Mouse (Mus musculus): ENCODE measurements around the gene Hist1h4h.

Hist1h4h gene

DNA sequence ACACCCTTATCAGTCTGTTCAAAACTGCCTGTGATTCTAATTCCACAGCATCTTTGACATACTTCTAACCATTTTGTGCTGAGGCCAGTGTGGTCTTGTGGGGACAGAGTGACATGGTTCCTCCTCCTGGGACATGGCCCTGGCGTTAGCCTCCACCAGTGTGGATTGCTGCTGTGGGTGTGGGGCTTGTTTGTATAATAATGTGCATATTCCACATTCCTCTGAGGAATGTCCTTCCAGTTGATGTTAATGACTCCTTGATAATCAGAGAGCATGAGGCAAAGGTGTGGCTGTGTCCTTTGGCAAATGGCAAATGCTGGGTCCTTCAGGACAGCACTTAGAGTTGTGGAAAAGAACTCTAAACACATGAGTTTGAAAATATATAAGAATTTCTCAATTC lies 17.3 kb upstream of the Hist1h4h start:
- DNase-seq (ENCODE audit: low spot score): no peak

DNA sequence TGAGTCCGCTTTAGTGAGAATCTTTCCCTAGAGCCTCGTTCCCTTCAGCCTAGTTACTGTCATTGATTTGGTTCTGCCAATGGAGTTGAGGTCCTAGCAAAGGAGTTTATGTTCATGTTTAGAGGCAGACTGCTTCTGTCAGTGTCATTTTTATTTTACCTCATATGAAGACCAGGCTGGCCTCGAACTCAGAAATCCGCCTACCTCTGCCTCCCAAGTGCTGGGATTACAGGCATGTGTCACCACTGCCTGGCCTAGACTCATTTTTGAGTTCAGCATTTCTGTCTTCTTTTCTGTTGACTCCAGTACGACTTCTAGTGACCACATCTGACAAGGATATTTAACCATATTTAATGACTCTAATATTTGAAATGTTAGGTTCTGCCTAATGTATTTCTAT lies 15.6 kb upstream of the Hist1h4h start:
- DNase-seq (ENCODE audit: low spot score): no peak

DNA sequence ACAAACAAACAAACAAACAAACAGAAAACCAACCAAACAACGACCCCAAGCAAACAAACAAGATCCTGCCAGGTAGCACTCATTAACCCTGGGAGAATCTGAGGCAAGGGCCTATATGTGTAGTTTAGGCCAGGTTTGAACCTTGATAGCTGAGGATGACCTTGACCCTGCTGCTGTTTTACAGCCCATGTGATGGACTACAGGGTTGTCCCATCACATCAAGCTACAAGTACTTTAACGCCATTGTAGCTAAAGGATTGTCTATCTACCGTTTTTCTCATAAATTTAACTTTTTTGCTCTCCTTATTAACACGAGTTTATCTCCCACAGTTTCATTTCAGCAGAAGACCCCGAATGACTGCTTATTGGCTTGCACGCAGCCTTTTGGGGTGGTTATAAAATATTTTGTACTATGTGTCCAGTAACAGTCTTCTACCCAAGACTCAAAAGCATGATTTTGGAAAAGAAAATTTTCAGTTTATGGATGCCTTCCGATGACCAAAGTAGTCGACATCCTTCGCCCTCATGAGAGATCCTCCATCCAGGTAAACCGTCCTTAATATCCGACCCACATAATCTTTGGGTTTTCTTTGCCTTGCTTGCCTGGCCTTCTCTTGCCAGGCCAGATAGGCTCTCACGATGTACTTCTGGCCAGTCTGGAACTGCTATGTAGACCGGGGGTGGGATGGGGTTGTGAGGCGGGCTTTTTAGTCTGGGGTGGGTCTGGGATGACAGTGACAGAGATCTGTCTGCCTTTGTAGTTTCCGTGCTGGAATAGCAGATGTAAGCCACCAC lies 14.8 kb upstream of the Hist1h4h start:
- DNase-seq (ENCODE audit: low spot score): no peak

DNA sequence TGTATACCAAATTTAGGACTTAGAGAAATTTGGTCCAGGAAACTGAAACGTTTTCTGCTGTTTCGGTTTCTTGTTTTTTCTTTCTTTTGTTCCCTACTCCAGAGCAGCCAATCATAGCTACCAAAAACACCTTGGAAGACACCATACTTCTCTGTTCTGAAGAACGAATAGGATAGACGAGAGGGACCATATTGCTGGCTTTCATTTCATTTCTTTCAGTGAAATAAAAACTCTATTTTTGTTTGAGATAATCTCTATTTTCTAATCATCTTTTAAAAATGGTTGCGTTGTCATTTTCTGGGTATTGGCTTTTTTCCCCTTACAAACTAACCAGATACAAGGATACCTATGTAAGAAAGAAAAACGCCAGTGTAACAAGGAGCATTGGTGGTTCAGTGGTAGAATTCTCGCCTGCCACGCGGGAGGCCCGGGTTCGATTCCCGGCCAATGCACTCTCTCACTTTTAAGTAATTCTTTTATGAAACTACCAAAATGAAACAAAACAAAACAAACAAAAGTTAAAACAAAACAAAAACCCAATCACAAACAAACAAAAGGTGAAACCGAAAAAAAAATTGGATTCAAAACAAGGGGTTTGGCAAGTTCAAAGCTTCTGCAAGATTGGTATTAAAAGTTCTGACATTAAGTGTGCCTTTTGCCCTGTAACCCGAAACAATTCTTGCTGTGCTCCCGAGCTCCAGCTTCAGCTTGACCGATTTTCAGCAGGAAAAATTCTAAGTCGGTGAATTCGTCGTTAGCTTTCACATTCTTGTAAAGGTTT lies 13.8 kb upstream of the Hist1h4h start:
- peak; percentile 75 for DNase-seq (ENCODE audit: low spot score)

DNA sequence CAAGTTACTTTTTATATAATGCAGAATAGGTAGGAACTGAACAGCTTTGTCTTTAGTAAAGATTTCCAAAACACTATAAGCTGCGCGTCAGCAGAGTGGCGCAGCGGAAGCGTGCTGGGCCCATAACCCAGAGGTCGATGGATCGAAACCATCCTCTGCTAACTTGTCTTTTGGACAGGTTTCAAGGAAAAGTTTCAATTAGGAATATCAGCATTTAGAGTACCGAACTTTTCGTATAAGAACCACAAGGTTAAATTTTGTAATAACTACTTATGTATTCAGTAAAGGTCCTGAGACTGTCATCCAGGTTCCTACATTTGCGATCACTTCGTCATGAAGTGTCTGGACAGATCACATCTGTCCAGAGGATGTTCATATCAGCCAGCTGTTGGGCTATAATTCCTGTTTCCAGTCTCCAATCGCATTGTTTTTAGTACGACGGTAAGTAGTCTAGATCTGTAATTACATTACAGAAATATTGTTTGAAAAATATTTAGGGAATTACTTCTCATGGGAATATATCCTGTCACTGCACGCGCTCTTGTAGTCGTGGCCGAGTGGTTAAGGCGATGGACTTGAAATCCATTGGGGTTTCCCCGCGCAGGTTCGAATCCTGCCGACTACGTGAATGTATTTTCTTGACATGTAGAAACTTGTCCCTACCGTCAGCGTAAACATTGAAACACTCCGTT lies 13.1 kb upstream of the Hist1h4h start:
- peak; percentile 90 for DNase-seq (ENCODE audit: low spot score)

DNA sequence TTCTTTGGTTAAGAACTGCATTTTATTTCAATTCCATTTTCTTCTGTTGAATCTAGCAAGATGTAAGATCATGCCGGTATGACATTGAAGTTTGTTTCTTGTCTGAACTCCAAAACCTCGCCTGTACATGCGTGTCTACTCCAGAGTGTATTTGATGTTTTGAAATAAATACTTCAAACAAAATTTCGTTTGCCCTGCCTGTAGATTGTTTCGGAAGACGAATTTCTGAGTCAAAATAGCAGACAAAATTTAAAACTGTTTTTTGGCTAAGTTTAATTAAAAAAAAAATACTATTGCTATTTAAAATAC lies 12.6 kb upstream of the Hist1h4h start:
- DNase-seq (ENCODE audit: low spot score): no peak

DNA sequence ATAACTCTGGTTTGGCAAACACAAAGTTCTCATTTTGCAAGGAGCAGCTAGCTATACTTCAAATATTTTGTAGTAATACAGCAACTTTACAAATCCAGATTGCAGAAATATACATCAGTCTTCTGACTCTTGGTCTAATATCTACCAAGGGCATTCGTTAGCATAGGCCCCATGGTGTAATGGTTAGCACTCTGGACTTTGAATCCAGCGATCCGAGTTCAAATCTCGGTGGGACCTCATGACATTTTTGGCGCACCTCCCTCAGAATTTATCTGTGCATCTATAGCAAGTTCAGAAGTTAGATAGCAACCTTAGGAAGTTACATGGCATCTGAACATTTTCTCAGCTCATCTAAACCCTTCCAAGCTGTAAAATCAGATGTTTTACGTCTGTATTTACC lies 12.0 kb upstream of the Hist1h4h start:
- DNase-seq (ENCODE audit: low spot score): peak; percentile 76

DNA sequence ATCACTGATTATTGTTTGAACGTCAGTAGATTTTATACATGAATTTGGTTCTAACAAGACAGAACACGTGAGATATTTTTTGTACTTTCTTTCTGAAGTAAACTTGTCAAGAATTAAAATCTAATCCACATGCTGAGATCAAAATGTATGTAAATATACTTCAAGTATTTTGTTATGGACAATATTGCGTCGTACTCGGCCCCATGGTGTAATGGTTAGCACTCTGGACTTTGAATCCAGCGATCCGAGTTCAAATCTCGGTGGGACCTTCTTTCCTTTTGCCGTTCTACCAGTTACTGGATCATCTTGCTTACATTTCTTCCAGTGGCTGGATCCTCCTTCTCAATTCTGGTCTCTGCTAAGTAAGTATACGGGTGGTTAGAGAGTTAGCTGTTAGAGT lies 11.4 kb upstream of the Hist1h4h start:
- DNase-seq (ENCODE audit: low spot score): peak; percentile 76

DNA sequence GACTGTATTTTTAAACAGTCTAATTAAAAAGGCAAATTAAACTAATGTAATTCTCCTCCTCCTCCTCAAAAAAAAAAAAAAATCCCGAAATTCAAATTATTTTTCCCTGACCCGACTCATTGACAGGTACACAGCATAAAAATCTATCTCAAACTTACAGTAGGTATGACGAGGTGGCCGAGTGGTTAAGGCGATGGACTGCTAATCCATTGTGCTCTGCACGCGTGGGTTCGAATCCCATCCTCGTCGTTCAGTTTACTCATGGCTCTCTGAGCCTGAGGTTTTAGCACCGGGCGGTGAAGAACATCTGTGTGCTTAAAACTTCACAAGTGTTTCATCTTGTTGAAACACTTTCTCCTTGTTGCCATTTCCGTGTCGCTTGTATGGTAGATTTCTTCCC lies 9.1 kb upstream of the Hist1h4h start:
- peak; percentile 76 for DNase-seq (ENCODE audit: low spot score)

DNA sequence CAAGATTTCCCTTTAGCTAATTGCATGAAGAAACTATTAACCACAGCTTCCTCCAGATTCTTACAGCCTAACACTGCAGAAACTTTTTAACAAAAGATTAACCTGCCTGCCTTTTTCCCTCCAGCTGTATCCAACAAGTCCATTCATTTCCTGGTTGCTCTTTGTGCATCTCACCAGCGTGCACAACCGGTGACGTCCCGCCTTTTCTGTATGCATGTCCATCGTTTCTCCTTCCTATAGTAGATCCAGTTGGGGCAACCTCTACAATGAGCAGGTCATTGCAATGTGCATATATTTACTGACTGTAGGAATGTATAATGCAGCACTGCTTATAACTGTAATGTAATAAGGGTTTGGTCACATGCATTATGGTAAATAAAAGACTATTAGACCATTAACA lies 6.9 kb upstream of the Hist1h4h start:
- DNase-seq (ENCODE audit: low spot score): no peak

DNA sequence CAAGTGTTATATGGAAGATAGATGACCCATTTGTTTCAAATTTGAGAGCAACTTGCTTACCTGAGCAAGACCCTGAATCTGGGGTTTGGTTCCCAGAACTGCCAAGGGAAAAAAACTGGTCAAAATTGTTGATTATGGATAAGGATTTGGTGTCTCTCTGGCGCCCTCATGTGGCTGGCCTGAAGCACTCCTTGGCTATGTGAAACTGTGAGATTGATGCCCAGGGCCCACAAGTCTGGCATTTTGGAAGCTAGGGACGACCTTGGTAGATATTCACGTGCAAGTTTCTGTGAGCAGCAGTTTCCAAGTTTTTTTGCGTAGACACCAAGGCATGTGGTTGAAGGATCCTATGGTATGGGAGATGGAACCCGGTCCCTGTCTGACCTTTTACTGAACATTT lies 6.2 kb upstream of the Hist1h4h start:
- DNase-seq (ENCODE audit: low spot score): peak; percentile 75

DNA sequence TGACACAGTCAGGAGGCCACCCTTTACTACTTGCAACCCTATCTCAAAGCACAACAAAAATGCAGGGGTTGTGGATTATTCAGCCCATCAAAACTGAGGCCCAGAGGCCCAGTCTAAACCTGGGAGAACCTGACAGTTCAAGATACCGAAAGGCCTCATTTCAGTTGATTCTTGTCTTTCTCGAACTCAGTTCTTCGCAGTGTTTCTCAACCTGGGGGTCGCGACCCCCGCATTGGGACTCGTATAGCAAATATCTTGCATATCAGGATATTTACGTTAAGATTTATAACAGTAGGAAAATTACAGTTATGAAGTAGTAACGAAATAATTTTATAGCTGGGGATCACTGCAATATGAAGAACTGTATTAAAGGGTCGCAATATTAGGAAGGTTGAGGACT lies 4.9 kb upstream of the Hist1h4h start:
- DNase-seq (ENCODE audit: low spot score): no peak

DNA sequence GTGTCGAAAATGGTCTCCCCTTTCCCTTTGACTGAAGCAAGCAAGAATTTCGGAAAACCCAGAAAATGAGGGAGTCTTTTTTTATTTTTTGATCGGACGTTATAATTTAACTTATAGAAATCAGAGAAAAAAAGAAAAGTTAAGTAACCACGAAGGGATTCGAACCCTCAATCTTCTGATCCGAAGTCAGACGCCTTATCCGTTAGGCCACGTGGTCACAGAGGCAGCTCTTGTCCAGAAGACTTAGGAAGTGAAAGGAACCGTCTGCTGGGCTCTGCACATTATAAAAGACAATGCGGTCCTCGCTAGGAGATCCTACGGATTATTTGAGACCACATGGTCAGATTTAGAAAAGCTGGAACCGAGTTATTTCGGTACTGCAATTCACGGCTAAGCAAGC lies 4.5 kb upstream of the Hist1h4h start:
- peak; percentile 92 for DNase-seq (ENCODE audit: low spot score)

DNA sequence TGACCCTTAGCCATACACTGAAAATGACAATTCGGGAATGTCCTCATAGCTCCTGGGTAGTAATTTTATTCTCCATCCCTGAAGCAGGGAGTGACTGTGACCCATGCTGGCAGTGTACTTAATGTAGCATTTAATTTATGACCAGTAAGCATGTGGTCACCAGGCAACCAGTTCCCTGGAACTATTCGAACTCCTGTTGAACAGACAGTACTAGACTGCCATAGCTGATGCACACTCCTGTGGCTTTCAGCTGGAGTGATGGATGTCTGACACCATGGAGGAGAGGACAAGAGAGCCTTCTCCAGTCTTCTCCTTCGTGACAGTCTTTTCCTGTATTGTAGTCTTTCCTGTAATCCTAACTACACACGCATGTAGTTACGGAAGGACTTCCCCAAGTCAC lies 1.8 kb upstream of the Hist1h4h start:
- no peak for DNase-seq (ENCODE audit: low spot score)

DNA sequence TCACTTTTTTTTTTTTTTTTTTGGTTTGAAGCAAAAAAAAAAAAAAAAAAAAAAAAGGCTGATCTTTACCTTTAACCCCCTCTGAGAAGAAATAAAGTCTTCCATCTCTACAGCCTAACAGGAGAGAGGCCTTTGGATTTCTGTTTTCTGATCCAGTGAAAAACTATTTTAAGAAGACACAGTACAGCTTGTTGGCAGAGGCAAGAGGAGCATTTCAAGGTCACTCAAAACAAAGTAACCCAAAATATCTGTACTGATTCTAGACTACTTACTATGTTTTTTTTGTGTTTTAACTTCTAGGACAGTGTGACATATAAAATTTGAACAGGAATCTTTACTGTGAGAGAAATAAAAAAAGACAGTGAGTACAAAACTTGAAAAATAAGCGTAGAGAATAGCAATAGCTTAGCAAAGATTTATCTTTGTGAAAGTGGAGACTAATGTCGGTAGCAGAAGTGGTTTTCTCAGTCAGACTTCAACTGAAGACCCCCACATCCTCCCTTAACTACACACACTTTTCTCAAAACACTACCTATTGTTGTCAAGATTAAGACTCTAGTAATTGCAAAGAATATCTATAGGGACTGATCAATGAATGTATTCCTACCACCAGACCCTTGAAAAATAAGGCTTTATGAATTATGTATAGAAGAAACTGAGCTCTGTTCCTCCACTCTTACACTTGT lies 1.2 kb upstream of the Hist1h4h start:
- no peak for DNase-seq (ENCODE audit: low spot score)

DNA sequence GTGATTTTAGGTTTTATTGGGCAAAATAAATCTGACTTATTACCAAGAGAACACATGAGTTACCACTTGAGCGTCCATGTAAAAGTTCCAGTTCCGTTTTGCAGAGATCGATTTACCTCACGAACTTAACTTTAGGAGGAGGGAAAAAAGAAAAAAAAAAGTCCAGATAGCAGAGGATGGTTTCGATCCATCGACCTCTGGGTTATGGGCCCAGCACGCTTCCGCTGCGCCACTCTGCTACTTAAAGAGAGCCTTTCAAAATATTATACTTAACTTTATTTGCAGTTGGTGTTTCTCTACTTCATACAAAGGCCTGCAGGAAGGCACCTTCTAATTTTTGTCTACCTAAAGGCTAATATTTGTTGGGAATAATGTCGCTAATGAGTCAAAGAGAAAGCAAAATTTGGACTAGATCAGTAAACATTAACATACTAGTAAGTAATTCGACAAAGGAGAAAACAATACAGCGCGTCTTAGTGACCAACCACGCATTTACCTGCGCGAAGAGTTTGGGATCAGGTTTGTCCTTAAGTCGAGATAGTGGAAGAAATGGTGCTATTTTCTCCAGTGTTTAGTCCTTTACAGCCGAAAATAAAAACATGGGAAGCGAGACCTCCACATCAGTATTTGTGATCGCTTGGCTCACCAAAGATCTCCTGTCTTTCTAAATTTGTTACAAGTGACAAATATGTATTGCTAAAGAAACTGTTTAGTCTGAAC lies 509 bp upstream of the Hist1h4h start:
- DNase-seq (ENCODE audit: low spot score): peak; percentile 56

DNA sequence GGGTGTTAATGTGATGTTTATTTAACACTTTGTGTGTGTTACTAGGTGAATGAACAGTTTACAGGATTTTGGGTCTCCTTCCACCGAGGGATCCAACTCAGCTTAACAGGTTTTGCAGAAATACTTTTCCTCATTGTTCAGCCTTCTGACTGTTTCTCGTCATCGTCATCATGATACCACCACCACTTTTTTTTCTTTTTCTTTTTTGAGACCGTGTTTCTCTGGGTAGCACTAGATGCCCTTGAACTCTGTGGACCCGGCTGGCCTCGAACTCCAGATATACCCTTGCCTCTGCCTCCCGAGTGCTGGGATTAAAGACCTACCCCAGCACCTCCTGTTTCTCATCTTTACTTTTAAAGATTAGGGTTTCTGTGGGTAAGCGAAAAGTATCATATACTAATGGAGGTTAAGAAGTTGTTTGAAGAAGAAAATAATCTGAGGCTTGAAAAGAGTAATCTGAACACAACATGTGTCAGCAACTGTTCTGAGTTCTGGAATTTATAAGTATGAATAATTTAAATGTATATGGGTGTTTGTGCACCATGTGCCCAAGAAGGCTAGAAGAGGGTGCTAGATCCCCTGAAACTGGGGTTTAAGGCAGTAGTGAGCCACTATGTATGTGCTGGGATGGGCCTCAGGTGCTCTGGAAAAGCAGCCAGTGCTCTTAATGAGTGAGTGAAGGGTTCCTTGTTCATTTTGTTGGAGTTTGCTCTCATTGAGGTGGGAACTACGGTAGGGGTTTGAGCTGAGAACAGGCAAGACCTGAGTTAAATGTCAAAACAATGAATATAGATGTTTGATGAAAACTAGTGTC lies 1.6 kb downstream of the Hist1h4h start:
- DNase-seq (ENCODE audit: low spot score): no peak

DNA sequence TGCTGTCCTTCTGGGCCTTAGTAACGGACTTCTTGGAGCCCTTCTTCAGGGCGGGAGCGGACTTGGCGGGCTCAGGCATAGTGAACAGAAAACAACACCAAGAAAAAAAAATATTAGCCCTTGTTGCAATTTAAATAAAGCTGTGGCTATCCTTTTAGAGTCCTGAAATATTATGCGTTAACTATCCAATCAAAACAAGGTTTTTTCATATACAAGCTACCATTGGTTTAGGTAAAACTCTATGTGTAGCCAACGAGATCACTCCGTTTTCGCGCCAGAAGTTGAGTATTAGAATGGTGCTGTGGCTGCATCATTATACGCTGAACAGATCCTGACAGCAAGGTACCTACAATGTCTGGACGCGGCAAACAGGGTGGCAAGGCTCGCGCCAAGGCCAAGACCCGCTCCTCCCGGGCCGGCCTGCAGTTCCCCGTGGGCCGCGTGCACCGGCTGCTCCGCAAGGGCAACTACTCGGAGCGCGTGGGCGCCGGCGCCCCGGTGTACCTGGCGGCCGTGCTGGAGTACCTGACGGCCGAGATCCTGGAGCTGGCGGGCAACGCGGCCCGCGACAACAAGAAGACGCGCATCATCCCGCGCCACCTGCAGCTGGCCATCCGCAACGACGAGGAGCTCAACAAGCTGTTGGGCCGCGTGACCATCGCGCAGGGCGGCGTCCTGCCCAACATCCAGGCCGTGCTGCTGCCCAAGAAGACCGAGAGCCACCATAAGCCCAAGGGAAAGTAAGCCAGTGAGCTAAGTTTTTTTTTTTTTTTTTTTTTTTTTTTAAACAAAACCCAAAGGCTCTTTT lies 2.9 kb downstream of the Hist1h4h start, which contains the start of gene Hist1h2af:
TSS of gene Hist1h2af (plus strand) at position 347 of the 808 bp plus-strand sequence.
- peak; percentile 74 for DNase-seq (ENCODE audit: low spot score)

DNA sequence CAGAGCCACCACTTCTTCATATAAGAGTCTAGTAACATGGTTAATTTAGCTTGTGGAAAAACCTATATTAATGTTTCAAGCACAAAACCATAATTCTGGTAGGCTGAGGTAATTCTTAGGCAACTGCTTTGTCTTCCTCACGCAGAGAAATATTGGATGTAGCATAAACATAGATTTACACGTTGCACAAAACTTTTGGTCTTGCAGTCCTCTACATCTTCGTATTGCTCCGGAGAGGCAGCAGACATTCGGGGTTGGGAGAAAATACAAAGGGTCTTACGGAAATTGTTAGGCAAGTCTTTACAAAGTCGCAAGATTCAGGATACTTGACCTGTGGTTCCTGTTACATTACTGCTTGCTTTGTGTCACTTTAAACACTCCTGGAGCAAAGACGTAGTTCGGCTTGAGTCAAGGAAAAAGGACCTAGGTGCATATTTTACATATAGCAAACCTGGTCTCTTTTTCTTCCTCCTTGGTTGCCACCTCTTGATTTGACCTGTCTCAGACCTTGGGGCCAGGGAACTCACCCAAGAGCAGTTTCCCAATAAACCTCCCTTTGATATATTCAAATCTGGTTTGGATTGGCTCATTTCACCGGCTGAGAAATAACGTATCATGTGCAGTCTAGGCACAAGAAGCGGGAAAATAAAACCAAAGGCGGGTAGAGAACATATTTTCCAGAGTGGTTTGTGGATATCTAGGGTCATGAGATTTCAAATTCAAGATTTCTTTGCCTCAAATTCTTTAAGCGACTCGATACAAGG lies 3.7 kb downstream of the Hist1h4h start:
- no peak for DNase-seq (ENCODE audit: low spot score)
